Comparison of ENCODE assay signal across 16 mouse cellular contexts in genomic region chr4:57249108-57249507, GRCm38 (mm10). TPM values are rescaled to one million over a fixed set of nuclear protein-coding genes. Genes with fewer than 3 reads are reported as not detected.
DNase-seq lines count a peak whose midpoint lies in the region; ATAC-seq and TF ChIP-seq lines count a peak whose summit lies in the region.
"Had no signal": no experiment of that assay in that cellular context is flagged by ENCODE, and none has a peak within 500 bp of the region (broad histone marks: within the 10 kb centered on the region; RNA-seq: fewer than 3 reads in every experiment).

No protein-coding gene starts in this region.

- H3K36me3 ChIP-seq in midbrain, embryonic 11.5 days (ENCODE audit: control insufficient read depth, insufficient read depth, low read length): no peaks in the 10 kb centered on the region
- H3K36me3 ChIP-seq in midbrain, embryonic 14.5 days (ENCODE audit: control insufficient read depth, insufficient read depth, low read length): no peaks in the 10 kb centered on the region
- H3K36me3 ChIP-seq in limb, embryonic 10.5 days: no peaks in the 10 kb centered on the region
- H3K36me3 ChIP-seq: forebrain, embryonic 15.5 days; liver, embryonic 13.5 days; midbrain, embryonic 13.5 days had no signal

- H3K27ac ChIP-seq in gastrocnemius, adult 2 months: peak overlapping the region; percentile 88
- H3K27ac ChIP-seq in midbrain, embryonic 11.5 days (ENCODE audit: low read depth, low read length): no peak overlapping the region
- no peak overlapping the region for H3K27ac ChIP-seq in midbrain, embryonic 14.5 days (replicated peaks; ENCODE audit: low read depth, low read length)
- H3K27ac ChIP-seq in limb, embryonic 10.5 days: no peak overlapping the region
- H3K27ac ChIP-seq: forebrain, embryonic 15.5 days; left cerebral cortex, adult 2 months; liver, embryonic 13.5 days; midbrain, embryonic 13.5 days had no signal

- no peak for TF ChIP-seq CTCF in gastrocnemius, adult 2 months (IDR thresholded peaks at IDR 0.05)

- WGBS in midbrain, embryonic 11.5 days: 61% methylated on average over 8 of the region's 8 CpGs
- 50% methylated on average over 8 of the region's 8 CpGs for WGBS in midbrain, embryonic 14.5 days
- 10% methylated on average over 8 of the region's 8 CpGs for WGBS in limb, embryonic 10.5 days

- H3K9me3 ChIP-seq in midbrain, embryonic 11.5 days (ENCODE audit: control insufficient read depth, low read length): no peaks in the 10 kb centered on the region
- H3K9me3 ChIP-seq in midbrain, embryonic 14.5 days (ENCODE audit: control insufficient read depth, low read length): no peaks in the 10 kb centered on the region
- H3K9me3 ChIP-seq in limb, embryonic 10.5 days (replicated peaks): no peaks in the 10 kb centered on the region
- H3K9me3 ChIP-seq: forebrain, embryonic 15.5 days; liver, embryonic 13.5 days; midbrain, embryonic 13.5 days had no signal

- peak overlapping the region; percentile 48 for H3K4me3 ChIP-seq in gastrocnemius, adult 2 months
- H3K4me3 ChIP-seq in midbrain, embryonic 11.5 days (ENCODE audit: low read depth, low read length): no peak overlapping the region
- no peak overlapping the region for H3K4me3 ChIP-seq in midbrain, embryonic 14.5 days (replicated peaks; ENCODE audit: low read depth, low read length)
- no peak overlapping the region for H3K4me3 ChIP-seq in limb, embryonic 10.5 days
- H3K4me3 ChIP-seq: forebrain, embryonic 15.5 days; left cerebral cortex, adult 2 months; liver, embryonic 13.5 days; midbrain, embryonic 13.5 days had no signal

- peak; percentile 61 for DNase-seq in gastrocnemius, adult 2 months
- DNase-seq in gastrocnemius, postnatal 10 days: no peak
- DNase-seq in midbrain, embryonic 11.5 days (ENCODE audit: low spot score, missing footprints): peak; percentile 79
- no peak for DNase-seq in midbrain, embryonic 14.5 days
- DNase-seq in limb, embryonic 10.5 days (ENCODE audit: low spot score): peak; percentile 54
- peak; percentile 68 for DNase-seq in skeletal muscle tissue, adult 2 months (ENCODE audit: low read depth, low spot score)
- DNase-seq in kidney, postnatal 14 days: no peak
- no peak for DNase-seq in left cerebral cortex, adult 11 months (ENCODE audit: low spot score)
- DNase-seq: cerebellum, postnatal 14 days; kidney, adult 2 months; liver, embryonic 13.5 days; lung, postnatal 14 days had no signal

- no peaks in the 10 kb centered on the region for H3K27me3 ChIP-seq in midbrain, embryonic 11.5 days (ENCODE audit: control insufficient read depth, insufficient read depth, low read length)
- no peaks in the 10 kb centered on the region for H3K27me3 ChIP-seq in midbrain, embryonic 14.5 days (ENCODE audit: control insufficient read depth, insufficient read depth, low read length)
- no peaks in the 10 kb centered on the region for H3K27me3 ChIP-seq in limb, embryonic 10.5 days (ENCODE audit: low read depth, poor library complexity, severe bottlenecking)
- H3K27me3 ChIP-seq: forebrain, embryonic 15.5 days; liver, embryonic 13.5 days; midbrain, embryonic 13.5 days had no signal

- no peak overlapping the region for H3K9ac ChIP-seq in midbrain, embryonic 11.5 days (ENCODE audit: low read length)
- H3K9ac ChIP-seq in midbrain, embryonic 14.5 days (replicated peaks; ENCODE audit: low read length): no peak overlapping the region
- H3K9ac ChIP-seq: forebrain, embryonic 15.5 days; liver, embryonic 13.5 days; midbrain, embryonic 13.5 days had no signal

- intact Hi-C loops in gastrocnemius, adult 2 months (cut with DNase I): no loop called here

- no peak for ATAC-seq in midbrain, embryonic 11.5 days (ENCODE audit: low FRiP score)
- ATAC-seq in midbrain, embryonic 14.5 days (ENCODE audit: low FRiP score, low TSS enrichment): no peak
- ATAC-seq: forebrain, embryonic 15.5 days; hindbrain, embryonic 16.5 days; midbrain, embryonic 13.5 days had no signal

- no peaks in the 10 kb centered on the region for H3K4me1 ChIP-seq in midbrain, embryonic 11.5 days (ENCODE audit: control insufficient read depth, insufficient read depth, low read length)
- H3K4me1 ChIP-seq in midbrain, embryonic 14.5 days (ENCODE audit: control insufficient read depth, insufficient read depth, low read length): peaks cover 5% of the 10 kb centered on the region; the same call in 1 of the 2 replicates
- H3K4me1 ChIP-seq in limb, embryonic 10.5 days: peaks cover 20% of the 10 kb centered on the region
- H3K4me1 ChIP-seq: forebrain, embryonic 15.5 days; liver, embryonic 13.5 days had no signal

- no peak overlapping the region for H3K4me2 ChIP-seq in midbrain, embryonic 11.5 days
- H3K4me2 ChIP-seq in midbrain, embryonic 14.5 days (ENCODE audit: low read length): no peak overlapping the region
- H3K4me2 ChIP-seq: forebrain, embryonic 15.5 days; liver, embryonic 13.5 days; midbrain, embryonic 13.5 days had no signal

RNA-seq across cellular contexts. Expression of gene Ptpn3, which starts 52.5 kb away (rescaled TPM):
- 10 to 100 TPM; 29.8 to 77.3 TPM for total RNA-seq in gastrocnemius, adult 2 months (2021)
- 10 to 100 TPM; 13.8 to 17.0 TPM for total RNA-seq in gastrocnemius, postnatal 10 days (2021)
- 0.33 and 0.90 TPM in 2 replicates for polyA plus RNA-seq in midbrain, embryonic 11.5 days (2014; fragmentation: Nextera tagmentation; extraction: Ambion mirVana)
- polyA plus RNA-seq in midbrain, embryonic 14.5 days (2014; fragmentation: Nextera tagmentation; extraction: Ambion mirVana): 3.1 and 3.8 TPM in 2 replicates
- polyA plus RNA-seq in limb, embryonic 10.5 days (2016; fragmentation: Nextera tagmentation; extraction: Ambion mirVana): 1.0 and 1.4 TPM in 2 replicates

Comparison
In these comparisons a context has a peak if more than half of its experiments do, and no peak if none do; other contexts are left out.
1. DNase-seq: peak in gastrocnemius, adult 2 months (single experiment), midbrain, embryonic 11.5 days (single experiment), limb, embryonic 10.5 days (single experiment) and skeletal muscle tissue, adult 2 months (single experiment); none in gastrocnemius, postnatal 10 days (single experiment), midbrain, embryonic 14.5 days (single experiment), kidney, postnatal 14 days (single experiment) and left cerebral cortex, adult 11 months (single experiment).